Mouse (Mus musculus): ENCODE results near the gene Wasl. TPM values are rescaled to one million over a fixed set of nuclear protein-coding genes. Genes with fewer than 3 reads are reported as not detected.

The Wasl gene
- polyA plus RNA-seq, 1 experiment from 2014 or later, result 53.4 TPM

- 86% methylated on average over 5 of the region's 5 CpGs for WGBS
- Histone ChIP-seq H3K4me1 (ENCODE audit: control insufficient read depth, insufficient read depth, low read length) (no peaks in the 10 kb centered on the region), H3K4me2 (ENCODE audit: low read depth, low read length) (no peak overlapping the region), H3K9ac (replicated peaks; ENCODE audit: low read depth, low read length) (no peak overlapping the region), H3K4me3 (ENCODE audit: low read depth, low read length) (no peak overlapping the region), H3K27me3 (ENCODE audit: control insufficient read depth, insufficient read depth, low read length) (no peaks in the 10 kb centered on the region), H3K27ac (ENCODE audit: low read depth, low read length) (no peak overlapping the region), H3K36me3 (ENCODE audit: control insufficient read depth, insufficient read depth, low read length) (no peaks in the 10 kb centered on the region), H3K9me3 (ENCODE audit: control insufficient read depth, low read length) (no peaks in the 10 kb centered on the region)
- no peak for ATAC-seq (ENCODE audit: low read depth)
Observed at GRCm38 (mm10) chr6:24568963-24569362, 95.8 kb downstream of the Wasl start.

DNA sequence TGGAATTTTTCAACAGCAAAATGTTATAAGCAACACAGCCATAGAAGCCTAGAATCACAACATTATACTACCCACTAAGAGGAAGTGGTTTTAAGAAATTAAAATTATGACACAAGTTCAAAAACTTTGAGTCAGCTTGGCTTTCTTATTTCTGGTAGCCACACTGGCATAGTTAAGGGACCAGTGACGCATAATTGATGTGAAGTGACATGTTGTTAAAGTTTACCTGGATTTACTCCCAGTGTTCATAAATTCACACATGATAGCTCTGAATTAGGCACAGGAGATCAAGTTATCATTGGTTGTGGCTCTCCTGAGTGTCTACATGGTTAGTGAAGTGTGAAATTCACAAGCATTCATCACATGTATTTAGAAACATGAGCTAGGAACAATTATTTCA, 99.9 kb downstream of the Wasl start:
- H3K27ac ChIP-seq (ENCODE audit: low read depth, low read length), result no peak overlapping the region
- no peaks in the 10 kb centered on the region for H3K36me3 ChIP-seq (ENCODE audit: control insufficient read depth, insufficient read depth, low read length)
- no peak for ATAC-seq (ENCODE audit: low read depth)
- H3K9ac ChIP-seq (replicated peaks; ENCODE audit: low read depth, low read length), result no peak overlapping the region
- WGBS, result 94% methylated on average over 1 of the region's 1 CpGs
- H3K4me2 ChIP-seq (ENCODE audit: low read depth, low read length), result no peak overlapping the region
- H3K27me3 ChIP-seq (ENCODE audit: control insufficient read depth, insufficient read depth, low read length), result no peaks in the 10 kb centered on the region
- no peaks in the 10 kb centered on the region for H3K4me1 ChIP-seq (ENCODE audit: control insufficient read depth, insufficient read depth, low read length)
- no peaks in the 10 kb centered on the region for H3K9me3 ChIP-seq (ENCODE audit: control insufficient read depth, low read length)
- H3K4me3 ChIP-seq (ENCODE audit: low read depth, low read length), result no peak overlapping the region

DNA sequence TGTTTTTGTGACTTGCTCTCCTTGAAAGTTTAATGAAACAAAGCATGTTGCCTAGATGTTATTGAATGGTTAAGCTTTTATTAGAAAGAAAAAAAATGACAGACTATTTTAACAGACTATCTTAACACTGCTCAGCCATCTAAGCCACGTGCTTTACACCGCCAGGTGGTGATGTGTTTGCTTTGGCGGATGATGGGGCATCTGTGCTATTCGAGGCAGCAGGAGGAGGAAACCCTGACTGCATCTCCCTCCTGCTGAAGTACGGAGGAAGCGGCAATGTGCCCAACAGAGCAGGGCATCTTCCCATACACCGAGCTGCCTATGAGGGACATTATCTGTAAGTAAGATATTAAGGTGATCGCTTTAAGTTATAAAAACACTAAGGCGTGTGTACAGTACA, 100.7 kb downstream of the Wasl start:
- no peak overlapping the region for H3K4me2 ChIP-seq (ENCODE audit: low read depth, low read length)
- no peaks in the 10 kb centered on the region for H3K27me3 ChIP-seq (ENCODE audit: control insufficient read depth, insufficient read depth, low read length)
- no peak overlapping the region for H3K4me3 ChIP-seq (ENCODE audit: low read depth, low read length)
- H3K9me3 ChIP-seq (ENCODE audit: control insufficient read depth, low read length), result no peaks in the 10 kb centered on the region
- H3K4me1 ChIP-seq (ENCODE audit: control insufficient read depth, insufficient read depth, low read length), result no peaks in the 10 kb centered on the region
- ATAC-seq (ENCODE audit: low read depth), result no peak
- no peaks in the 10 kb centered on the region for H3K36me3 ChIP-seq (ENCODE audit: control insufficient read depth, insufficient read depth, low read length)
- H3K27ac ChIP-seq (ENCODE audit: low read depth, low read length), result no peak overlapping the region
- 74% methylated on average over 9 of the region's 9 CpGs for WGBS
- no peak overlapping the region for H3K9ac ChIP-seq (replicated peaks; ENCODE audit: low read depth, low read length)

Other genes with a start within 250 kb of the Wasl start
- 1.6 TPM in 2 replicates for gene Iqub, start 149.9 kb downstream of the Wasl start, polyA plus RNA-seq (2014; fragmentation: Nextera tagmentation; extraction: Ambion mirVana)
- 452 and 485 TPM in 2 replicates for gene Ndufa5, start 137.0 kb downstream of the Wasl start, polyA plus RNA-seq (2014; fragmentation: Nextera tagmentation; extraction: Ambion mirVana)
- not detected in 2 replicates for gene Asb15, start 136.9 kb downstream of the Wasl start, polyA plus RNA-seq (2014; fragmentation: Nextera tagmentation; extraction: Ambion mirVana)
- gene Lmod2, start 67.2 kb downstream of the Wasl start, polyA plus RNA-seq (2014; fragmentation: Nextera tagmentation; extraction: Ambion mirVana), result not detected in 2 replicates
- not detected in 2 replicates for gene Hyal6, start 68.2 kb upstream of the Wasl start, polyA plus RNA-seq (2014; fragmentation: Nextera tagmentation; extraction: Ambion mirVana)
- not detected in 2 replicates for gene Hyal4, start 83.3 kb upstream of the Wasl start, polyA plus RNA-seq (2014; fragmentation: Nextera tagmentation; extraction: Ambion mirVana)
- not detected in 2 replicates for gene Spam1, start 126.2 kb upstream of the Wasl start, polyA plus RNA-seq (2014; fragmentation: Nextera tagmentation; extraction: Ambion mirVana)
- gene Hyal5, start 193.0 kb upstream of the Wasl start, polyA plus RNA-seq (2014; fragmentation: Nextera tagmentation; extraction: Ambion mirVana), result not detected in 2 replicates